Mouse (Mus musculus) intestine, embryonic 14.5 days (tissue): ENCODE results near the gene Ribc1. TPM values are rescaled to one million over a fixed set of nuclear protein-coding genes. Genes with fewer than 3 reads are reported as not detected.

Experiments used
- ATAC-seq: fragments of 200-750 bp; cut with Nextera tagmentation; replicated peaks from 2 replicates; pipeline ENCODE4 v1.8.0; 2017; ENCODE audit warnings: low read depth, moderate number of reproducible peaks, moderate TSS enrichment, moderate library complexity; ENCODE audit not compliant: low FRiP score, low TSS enrichment
- DNase-seq: peaks from one replicate; pipeline ENCODE4 v3.0.0-alpha.2; 2018; ENCODE audit warnings: low spot score
- H3K27ac ChIP-seq: fragments of 300-500 bp; sonication (generic); 2 replicates; pipeline ENCODE4 v1.5.1; 2014; ENCODE audit warnings: low read depth, mild to moderate bottlenecking, control low read depth
- H3K27me3 ChIP-seq: fragments of 300-500 bp; sonication (generic); replicated peaks from 2 replicates; pipeline ENCODE4 v1.6.1; 2014; ENCODE audit warnings: low read length, control low read depth; ENCODE audit not compliant: control insufficient read depth, insufficient read depth
- H3K36me3 ChIP-seq: fragments of 300-500 bp; sonication (generic); 2 replicates; pipeline ENCODE4 v1.6.1; 2014; ENCODE audit warnings: low read length, control low read depth; ENCODE audit not compliant: control insufficient read depth, insufficient read depth
- H3K4me1 ChIP-seq: fragments of 300-500 bp; sonication (generic); replicated peaks from 2 replicates; pipeline ENCODE4 v1.6.1; 2014; ENCODE audit warnings: low read length, control low read depth, mixed read lengths; ENCODE audit not compliant: control insufficient read depth, insufficient read depth
- H3K4me2 ChIP-seq: fragments of 300-500 bp; sonication (generic); 2 replicates; pipeline ENCODE4 v1.6.1; 2014; ENCODE audit warnings: low read length
- H3K4me3 ChIP-seq: fragments of 300-500 bp; sonication (generic); 2 replicates; pipeline ENCODE4 v1.5.1; 2014; ENCODE audit warnings: low read depth, low read length, control low read depth, mixed read lengths
- H3K9ac ChIP-seq: fragments of 300-500 bp; sonication (generic); 2 replicates; pipeline ENCODE4 v1.6.1; 2014; ENCODE audit warnings: mild to moderate bottlenecking, low read length
- H3K9me3 ChIP-seq: fragments of 300-500 bp; sonication (generic); 2 replicates; pipeline ENCODE4 v1.6.1; 2016; ENCODE audit warnings: low read length, control low read depth; ENCODE audit not compliant: control insufficient read depth
- WGBS: fragments of 180-500 bp; shearing (Covaris S2); extraction: QIAGEN DNeasy Blood & Tissue Kit; methylation state at CpG from one replicate; pipeline ENCODE4 v1.1.7; 2014; 5-methylcytosine and 5-hydroxymethylcytosine counted together
- polyA plus RNA-seq: library from polyadenylated mRNA; unstranded; fragments of >200 nt; fragmentation: Nextera tagmentation; extraction: Ambion mirVana; gene quantifications from 2 replicates; pipeline ENCODE4 v1.2.1, GENCODE M21; 2014

Ribc1 gene
- polyA plus RNA-seq, 1 experiment from 2014 or later: 2.4 TPM

GRCm38 (mm10) chrX:152015752-152016150 lies 344 bp downstream of the Ribc1 start:
- H3K27ac ChIP-seq: peak overlapping the region; percentile 76
- H3K9me3 ChIP-seq: no peaks in the 10 kb centered on the region
- peak overlapping the region; percentile 55 for H3K4me3 ChIP-seq
- peak overlapping the region; percentile 58 for H3K9ac ChIP-seq
- no peaks in the 10 kb centered on the region for H3K36me3 ChIP-seq
- H3K4me1 ChIP-seq: no peaks in the 10 kb centered on the region
- 0 out of 2 replicates have a peak, but pooled peaks cover 8% of the 10 kb centered on the region for H3K27me3 ChIP-seq
- ATAC-seq (no peak; the same call in 1 of the 2 replicates), DNase-seq (no peak)
- 10% methylated on average over 11 of the region's 11 CpGs for WGBS
- peak overlapping the region; percentile 50 for H3K4me2 ChIP-seq

GRCm38 (mm10) chrX:152007863-152008262 lies 8.2 kb downstream of the Ribc1 start:
- no peak overlapping the region for H3K9ac ChIP-seq
- peaks cover 21% of the 10 kb centered on the region for H3K36me3 ChIP-seq
- H3K4me1 ChIP-seq: no peaks in the 10 kb centered on the region
- ATAC-seq: no peak
- H3K27me3 ChIP-seq: 0 out of 2 replicates have a peak, but pooled peaks cover 16% of the 10 kb centered on the region
- no peak overlapping the region for H3K27ac ChIP-seq
- H3K4me2 ChIP-seq: no peak overlapping the region
- H3K4me3 ChIP-seq: no peak overlapping the region
- no peak for DNase-seq
- no peaks in the 10 kb centered on the region for H3K9me3 ChIP-seq
- 84% methylated on average over 1 of the region's 1 CpGs for WGBS

GRCm38 (mm10) chrX:152002865-152003264 lies 13.2 kb downstream of the Ribc1 start:
- ATAC-seq (no peak), DNase-seq (no peak)
- Histone ChIP-seq H3K27ac (no peak overlapping the region), H3K4me1 (no peaks in the 10 kb centered on the region), H3K4me3 (no peak overlapping the region), H3K27me3 (peaks cover 22% of the 10 kb centered on the region; the same call in 1 of the 2 replicates), H3K9me3 (no peaks in the 10 kb centered on the region), H3K36me3 (peaks cover 21% of the 10 kb centered on the region), H3K9ac (no peak overlapping the region), H3K4me2 (peak overlapping the region; percentile 18; the same call in 1 of the 2 replicates)
- 58% methylated on average over 2 of the region's 2 CpGs for WGBS

- Histone ChIP-seq H3K4me2 (peak within 1 kb of the TSS; percentile 54), H3K4me1 (no peaks in the 10 kb centered on the region), H3K4me3 (peak within 1 kb of the TSS; percentile 48), H3K36me3 (peaks cover 17% of the 10 kb centered on the region), H3K27me3 (peaks cover 24% of the 10 kb centered on the region; the same call in 1 of the 2 replicates), H3K27ac (peak within 1 kb of the TSS; percentile 38; the same call in 1 of the 2 replicates), H3K9ac (peak within 1 kb of the TSS; percentile 47), H3K9me3 (no peaks in the 10 kb centered on the region)
- peak; percentile 81 for DNase-seq
- 15% methylated on average over 38 of the region's 41 CpGs for WGBS
- ATAC-seq: peak; percentile 97
Measured at GRCm38 (mm10) chrX:152001737-152002710, 14.1 kb downstream of the Ribc1 start, which contains the start of gene Hsd17b10. Gene Hsd17b10, plus strand, starts transcription at chrX:152001845.

- H3K4me1 ChIP-seq: no peaks in the 10 kb centered on the region
- no peak overlapping the region; the same call in 1 of the 2 replicates for H3K9ac ChIP-seq
- DNase-seq (no peak), ATAC-seq (peak; percentile 16; the same call in 1 of the 2 replicates)
- H3K4me2 ChIP-seq: peak overlapping the region; percentile 54
- no peaks in the 10 kb centered on the region for H3K9me3 ChIP-seq
- H3K4me3 ChIP-seq: peak overlapping the region; percentile 48
- H3K36me3 ChIP-seq: peaks cover 16% of the 10 kb centered on the region
- 34% methylated on average over 9 of the region's 9 CpGs for WGBS
- peak overlapping the region; percentile 38; the same call in 1 of the 2 replicates for H3K27ac ChIP-seq
- peaks cover 19% of the 10 kb centered on the region; the same call in 1 of the 2 replicates for H3K27me3 ChIP-seq
Measured at GRCm38 (mm10) chrX:152001182-152001684, 14.9 kb downstream of the Ribc1 start.

- ATAC-seq: no peak
- H3K9me3 ChIP-seq: no peaks in the 10 kb centered on the region
- H3K9ac ChIP-seq: no peak overlapping the region
- no peak for DNase-seq
- peaks cover 21% of the 10 kb centered on the region for H3K27me3 ChIP-seq
- H3K4me2 ChIP-seq: no peak overlapping the region
- H3K4me3 ChIP-seq: no peak overlapping the region
- WGBS: 73% methylated on average over 4 of the region's 4 CpGs
- H3K4me1 ChIP-seq: no peaks in the 10 kb centered on the region
- peaks cover 7% of the 10 kb centered on the region for H3K36me3 ChIP-seq
- no peak overlapping the region for H3K27ac ChIP-seq
Measured at GRCm38 (mm10) chrX:151999006-151999710, 16.9 kb downstream of the Ribc1 start.

Other genes starting within 250 kb of the Ribc1 start
- 63.3 and 66.5 TPM in 2 replicates for gene Huwe1, start 215.5 kb downstream of the Ribc1 start, polyA plus RNA-seq
- 216 and 217 TPM in 2 replicates for gene Hsd17b10, start 14.4 kb downstream of the Ribc1 start, polyA plus RNA-seq
- 91.5 and 101 TPM in 2 replicates for gene Smc1a, start 133 bp upstream of the Ribc1 start, polyA plus RNA-seq
- gene Iqsec2, start 128.0 kb upstream of the Ribc1 start, polyA plus RNA-seq: 3.4 and 3.5 TPM in 2 replicates
- gene Kdm5c, start 216.7 kb upstream of the Ribc1 start, polyA plus RNA-seq: 31.9 and 37.4 TPM in 2 replicates